Mouse (Mus musculus) common myeloid progenitor, adult 5-6 weeks (primary cell): ENCODE results near the gene Tpt1. TPM values are rescaled to one million over a fixed set of nuclear protein-coding genes. Genes with fewer than 3 reads are reported as not detected.

Source experiments
- ATAC-seq: replicated peaks from 2 replicates; pipeline ENCODE4 v1.8.0; 2016; ENCODE audit warnings: low read depth, mild to moderate bottlenecking, moderate TSS enrichment, inconsistent platforms; ENCODE audit not compliant: poor library complexity, severe bottlenecking
- total RNA-seq: library from RNA; stranded (forward); fragments of 200-1000, 187-1606 nt; gene quantifications from 2 replicates; pipeline ENCODE4 v1.2.3, GENCODE M21; 2017

The Tpt1 gene
- total RNA-seq, 1 experiment from 2014 or later: 1,151 TPM

- ATAC-seq: no peak
These were observed 26.2 kb downstream of the Tpt1 start for GRCm38 (mm10) chr14:75871111-75871510.

GRCm38 (mm10) chr14:75871750-75872149 is 26.9 kb downstream of the Tpt1 start:
- no peak for ATAC-seq

DNA sequence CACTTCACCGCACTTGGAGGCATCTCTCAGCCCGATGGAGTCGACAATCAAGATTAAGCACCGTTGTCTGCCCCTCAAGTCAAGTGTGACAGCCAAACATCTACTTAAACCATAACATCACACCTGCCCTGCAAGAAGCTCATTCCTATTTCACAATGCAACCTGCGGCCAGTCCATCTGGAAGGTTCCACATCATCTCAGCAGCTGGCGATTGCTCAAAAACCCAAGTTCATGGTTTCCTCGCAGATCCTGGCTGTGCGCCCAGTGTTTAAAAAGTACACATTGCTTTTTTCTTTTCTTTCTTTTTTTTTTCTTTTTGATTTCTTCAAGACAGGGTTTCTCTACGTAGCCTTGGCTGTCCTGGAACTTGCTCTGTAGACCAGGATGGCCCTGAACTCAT is 28.7 kb downstream of the Tpt1 start:
- ATAC-seq: peak; percentile 36; the same call in 1 of the 2 replicates

DNA sequence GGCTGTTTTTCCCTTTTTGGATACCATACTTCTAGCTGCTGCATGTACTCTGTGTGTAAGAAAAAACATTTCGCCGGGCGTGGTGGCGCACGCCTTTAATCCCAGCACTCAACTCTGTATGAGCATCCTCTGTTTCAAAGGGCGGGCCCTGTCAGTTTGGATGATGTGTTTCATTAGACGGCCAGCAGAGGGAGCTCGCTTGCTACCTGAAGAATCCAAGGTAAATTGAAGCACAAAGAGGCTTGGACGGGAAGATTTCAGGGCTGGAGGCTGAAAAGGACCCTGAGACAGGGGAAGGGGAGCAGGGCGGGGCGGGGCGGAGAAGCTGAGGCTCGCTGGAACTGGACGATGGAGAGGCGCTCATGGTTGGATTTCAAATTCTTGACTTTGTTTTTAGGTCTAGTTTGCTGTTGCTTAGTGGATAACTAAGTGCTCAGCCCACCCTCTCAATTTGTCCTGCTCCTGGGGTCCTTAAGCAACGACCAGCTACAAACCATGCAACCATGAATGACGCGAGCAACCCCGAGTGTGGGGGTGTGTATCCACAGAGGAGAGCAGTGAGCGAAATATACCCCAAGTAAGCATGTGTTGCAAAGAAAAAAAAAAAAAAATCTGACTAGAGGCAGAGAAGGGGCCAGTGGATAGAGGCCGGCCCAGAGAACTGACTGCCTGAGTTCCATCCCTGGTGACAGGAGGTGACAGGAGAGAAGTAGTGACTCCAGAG is 31.6 kb downstream of the Tpt1 start:
- ATAC-seq: peak; percentile 71

DNA sequence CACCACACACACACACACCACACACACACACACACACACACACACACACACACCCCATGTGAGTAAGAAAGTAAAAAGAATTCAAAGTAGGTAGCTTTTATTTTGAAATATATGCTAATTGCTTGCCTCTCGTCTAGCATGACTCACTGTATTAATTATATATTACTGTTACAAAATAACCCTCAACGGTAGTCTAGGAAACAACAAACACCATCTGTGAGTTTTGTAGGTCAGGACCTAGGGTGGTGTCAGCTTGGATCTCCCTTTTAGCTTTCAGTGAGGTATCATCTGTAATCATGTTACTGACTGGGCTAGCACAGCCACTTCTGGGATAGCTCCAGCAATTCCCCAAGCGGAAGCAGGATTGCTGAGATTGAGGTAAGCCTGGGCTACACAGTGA is 32.4 kb downstream of the Tpt1 start:
- ATAC-seq: no peak

- no peak for ATAC-seq
These were observed 34.1 kb downstream of the Tpt1 start for GRCm38 (mm10) chr14:75878980-75879379.

- ATAC-seq: no peak
These were observed 37.0 kb downstream of the Tpt1 start for GRCm38 (mm10) chr14:75881856-75882255.

GRCm38 (mm10) chr14:75883330-75883729 is 38.4 kb downstream of the Tpt1 start:
- ATAC-seq: no peak

- ATAC-seq: no peak
These were observed 39.0 kb downstream of the Tpt1 start for GRCm38 (mm10) chr14:75883873-75884272.

DNA sequence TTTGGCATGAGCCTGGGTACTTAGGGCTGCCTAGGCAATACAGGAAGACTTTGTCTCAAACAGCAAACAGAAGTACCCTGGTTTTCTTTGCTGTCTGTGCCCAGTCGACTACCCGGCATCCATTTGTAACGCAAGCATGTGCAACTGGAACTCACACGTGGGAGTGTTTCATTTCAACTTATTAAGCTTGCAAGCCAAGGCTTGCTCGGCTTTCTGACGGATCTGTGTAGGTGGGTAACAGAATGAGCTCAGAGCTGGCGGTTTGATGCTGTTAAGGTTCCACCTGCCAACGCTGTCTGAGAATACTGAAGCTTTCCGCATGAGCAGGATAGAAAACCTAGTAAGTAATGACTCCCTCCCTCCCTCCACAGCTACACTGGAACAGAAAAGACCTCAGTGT is 47.2 kb downstream of the Tpt1 start:
- no peak for ATAC-seq

Other genes starting within 250 kb of the Tpt1 start
- not detected in 2 replicates for gene Erich6b, start 202.8 kb upstream of the Tpt1 start, total RNA-seq
- gene Cog3, start 90.6 kb upstream of the Tpt1 start, total RNA-seq: 18.1 and 24.4 TPM in 2 replicates
- gene Slc25a30, start 58.1 kb upstream of the Tpt1 start, total RNA-seq: 20.3 and 29.7 TPM in 2 replicates
- gene Kctd4, start 109.9 kb downstream of the Tpt1 start, total RNA-seq: not detected in 2 replicates
- 68.0 and 73.9 TPM in 2 replicates for gene Gtf2f2, start 165.8 kb downstream of the Tpt1 start, total RNA-seq